Mouse (Mus musculus): Measurements from ENCODE around the gene Agap2. TPM values are rescaled to one million over a fixed set of nuclear protein-coding genes. Genes with fewer than 3 reads are reported as not detected.
"Not testable (repeated sequence)": the region's sequence is repeated elsewhere in the genome, so short reads cannot be mapped to it uniquely, and the experiment has no call there.

The Agap2 gene
- total RNA-seq, 2 experiments from 2014 or later = 4.1 to 32.5 TPM

- ATAC-seq (ENCODE audit: poor library complexity, severe bottlenecking) = no peak
Observed at GRCm38 (mm10) chr10:127059174-127059967, 15.7 kb upstream of the Agap2 start.

- no peak for ATAC-seq (ENCODE audit: poor library complexity, severe bottlenecking)
Observed at GRCm38 (mm10) chr10:127059968-127060916, 14.8 kb upstream of the Agap2 start, which contains the start of gene March9. Gene March9, minus strand, starts transcription at chr10:127060184.

- no peak for ATAC-seq (ENCODE audit: poor library complexity, severe bottlenecking)
Observed at GRCm38 (mm10) chr10:127061085-127061484, 14.0 kb upstream of the Agap2 start.

- ATAC-seq (ENCODE audit: poor library complexity, severe bottlenecking) = no peak
Observed at GRCm38 (mm10) chr10:127061513-127061912, 13.6 kb upstream of the Agap2 start.

- ATAC-seq (ENCODE audit: poor library complexity, severe bottlenecking) = not testable (repeated sequence)
Observed at GRCm38 (mm10) chr10:127062101-127062500, 13.0 kb upstream of the Agap2 start.

GRCm38 (mm10) chr10:127062503-127062902 is 12.6 kb upstream of the Agap2 start:
- peak; percentile 16; the same call in 1 of the 2 replicates for ATAC-seq (ENCODE audit: poor library complexity, severe bottlenecking)

GRCm38 (mm10) chr10:127063239-127063872 is 11.7 kb upstream of the Agap2 start, which contains the start of gene Cdk4:
Gene Cdk4, plus strand, starts transcription at chr10:127063534.
- ATAC-seq (ENCODE audit: poor library complexity, severe bottlenecking) = peak; percentile 76

- ATAC-seq (ENCODE audit: poor library complexity, severe bottlenecking) = no peak
Observed at GRCm38 (mm10) chr10:127063913-127064870, 10.9 kb upstream of the Agap2 start.

- ATAC-seq (ENCODE audit: poor library complexity, severe bottlenecking) = no peak
Observed at GRCm38 (mm10) chr10:127065981-127066380, 9.1 kb upstream of the Agap2 start.

GRCm38 (mm10) chr10:127066519-127067018 is 8.5 kb upstream of the Agap2 start:
- no peak for ATAC-seq (ENCODE audit: poor library complexity, severe bottlenecking)

GRCm38 (mm10) chr10:127068360-127069038 is 6.6 kb upstream of the Agap2 start:
- peak; percentile 20; the same call in 1 of the 2 replicates for ATAC-seq (ENCODE audit: poor library complexity, severe bottlenecking)

GRCm38 (mm10) chr10:127069281-127070189 is 5.5 kb upstream of the Agap2 start:
- 0 out of 2 replicates have a peak, but pooled peaks have one; percentile 9 for ATAC-seq (ENCODE audit: poor library complexity, severe bottlenecking)

GRCm38 (mm10) chr10:127070190-127071121 is 4.6 kb upstream of the Agap2 start, which contains the start of gene Tspan31:
Gene Tspan31, minus strand, starts transcription at chr10:127070264.
- ATAC-seq (ENCODE audit: poor library complexity, severe bottlenecking) = peak; percentile 77

GRCm38 (mm10) chr10:127071203-127071602 is 3.9 kb upstream of the Agap2 start:
- no peak for ATAC-seq (ENCODE audit: poor library complexity, severe bottlenecking)

GRCm38 (mm10) chr10:127072270-127072669 is 2.8 kb upstream of the Agap2 start:
- not testable (repeated sequence) for ATAC-seq (ENCODE audit: poor library complexity, severe bottlenecking)

GRCm38 (mm10) chr10:127072969-127073368 is 2.1 kb upstream of the Agap2 start:
- ATAC-seq (ENCODE audit: poor library complexity, severe bottlenecking) = not testable (repeated sequence)

- no peak for ATAC-seq (ENCODE audit: poor library complexity, severe bottlenecking)
Observed at GRCm38 (mm10) chr10:127073981-127074380, 1.1 kb upstream of the Agap2 start.
